Mouse (Mus musculus): Measurements from ENCODE around the gene Aff3.

DNA sequence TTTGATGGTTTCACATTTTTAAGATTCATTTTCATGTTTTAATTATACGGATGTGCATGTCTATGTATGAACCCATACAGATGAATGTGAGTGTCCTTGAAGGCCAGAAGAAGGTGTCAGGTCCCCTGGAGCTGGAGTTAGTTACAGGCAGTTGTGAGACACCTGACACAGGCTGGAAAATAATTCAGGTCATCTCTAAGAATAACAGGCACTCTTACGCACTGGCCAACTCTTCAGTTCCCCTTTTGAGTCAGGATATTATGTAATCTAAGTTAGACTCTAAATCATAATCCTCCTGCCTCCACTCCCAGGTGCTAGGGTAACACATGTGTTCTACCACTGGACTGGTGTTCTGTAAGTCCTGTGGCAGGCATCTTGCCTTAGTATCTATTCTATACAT lies 169.5 kb downstream of the Aff3 start:
- no peak for TF ChIP-seq POLR2A (IDR thresholded peaks at IDR 0.05; ENCODE audit: borderline replicate concordance, extremely low read depth, low read depth, low read length)
- no peak for TF ChIP-seq CTCF (IDR thresholded peaks at IDR 0.05; ENCODE audit: insufficient read depth, low read length)

Measured in lung, adult 2 months (tissue).